Mouse (Mus musculus): ENCODE data around the gene Polr2f.

Polr2f gene

DNA sequence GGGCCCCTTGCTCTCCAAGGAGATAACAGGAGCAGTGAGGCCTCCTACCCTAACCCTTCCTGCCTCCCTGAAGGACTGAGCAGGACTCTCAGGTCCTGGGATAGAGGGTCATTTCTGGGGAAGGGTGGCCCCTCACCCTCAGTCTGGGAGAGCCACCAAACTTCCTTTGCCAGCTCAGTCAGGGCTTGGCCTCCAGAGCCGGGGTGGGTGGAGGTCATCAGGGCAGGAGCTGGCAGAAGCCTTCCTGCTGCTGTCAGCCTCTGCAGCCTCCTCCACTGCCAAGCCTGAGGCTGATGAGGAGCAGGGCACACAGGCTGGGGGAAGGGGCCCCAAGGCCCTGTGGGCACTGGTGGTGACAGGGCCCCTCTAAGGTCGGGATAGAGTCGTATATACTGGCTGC lies 14.8 kb downstream of the Polr2f start:
- in situ Hi-C loops (cut with MseI, MboI) = no loop called here

- in situ Hi-C loops (cut with MseI, MboI) = no loop called here
Observed at GRCm38 (mm10) chr15:79162301-79162700, 21.5 kb downstream of the Polr2f start.

GRCm38 (mm10) chr15:79162822-79163221 lies 22.0 kb downstream of the Polr2f start:
- in situ Hi-C loops (cut with MseI, MboI) = no loop called here

DNA sequence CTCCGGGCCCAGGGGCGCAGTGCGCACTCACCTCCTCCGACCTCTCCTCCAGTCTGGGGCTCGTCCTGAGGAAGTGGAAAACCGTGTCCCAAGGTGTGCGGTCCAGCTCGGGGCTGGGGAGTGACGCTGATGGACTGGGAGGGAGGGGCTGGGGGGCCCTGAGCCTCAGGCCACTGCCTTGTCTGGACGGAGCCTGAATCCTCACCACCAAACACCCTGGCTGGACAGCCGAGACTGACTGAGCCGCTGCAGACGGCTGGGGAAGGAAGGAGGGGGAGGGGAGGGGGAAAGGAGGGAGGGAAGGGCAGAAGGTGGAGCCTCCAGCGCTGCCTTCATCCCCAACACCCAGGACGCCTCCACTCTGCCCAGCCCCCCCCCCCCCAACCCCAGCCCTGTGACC lies 23.4 kb downstream of the Polr2f start:
- in situ Hi-C loops (cut with MseI, MboI) = no loop called here

DNA sequence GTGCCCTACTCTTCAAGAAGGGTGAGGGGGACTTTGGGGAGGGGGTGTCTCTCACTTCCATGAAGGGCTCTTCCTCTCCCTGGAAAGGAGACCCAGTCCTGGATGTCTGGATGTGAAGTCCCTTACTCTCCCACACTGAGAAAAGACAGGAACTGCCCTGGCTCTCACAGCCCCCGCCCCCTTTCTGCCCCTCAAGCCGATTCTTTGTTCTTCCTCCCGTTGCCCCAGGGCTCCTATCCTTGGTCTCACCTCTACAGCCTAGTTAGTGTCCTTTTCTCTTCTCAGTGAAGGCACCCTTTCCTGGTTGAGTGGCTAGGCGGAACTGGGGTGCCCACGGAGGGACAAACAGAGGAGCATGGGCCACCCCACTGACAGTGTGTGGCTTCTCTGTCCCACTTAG lies 24.3 kb downstream of the Polr2f start, which contains the start of gene Sox10:
Sox10 (minus strand) TSS at position 101 of the 400 bp plus-strand sequence.
- in situ Hi-C loops (cut with MseI, MboI) = no loop called here

DNA sequence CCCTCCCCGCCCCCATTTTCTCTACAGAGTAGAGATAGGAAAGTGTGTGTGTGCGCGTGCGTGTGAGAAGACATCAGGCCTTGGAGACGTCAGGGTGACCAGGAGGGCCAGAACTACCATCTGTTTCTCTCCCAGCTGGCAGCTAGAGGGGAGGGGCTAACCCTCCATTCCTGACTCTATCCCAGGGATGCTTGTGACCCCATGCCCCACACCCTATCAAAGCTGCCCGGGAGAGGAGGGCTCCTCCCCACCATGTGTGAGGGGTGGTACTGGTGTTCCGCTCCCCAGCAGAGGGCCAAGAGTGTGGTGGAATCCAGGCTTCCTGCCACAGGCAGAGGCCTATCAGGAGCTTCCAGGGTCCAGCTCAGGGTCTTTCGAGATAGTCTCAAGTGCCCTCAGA lies 25.9 kb downstream of the Polr2f start:
- in situ Hi-C loops (cut with MseI, MboI) = no loop called here

DNA sequence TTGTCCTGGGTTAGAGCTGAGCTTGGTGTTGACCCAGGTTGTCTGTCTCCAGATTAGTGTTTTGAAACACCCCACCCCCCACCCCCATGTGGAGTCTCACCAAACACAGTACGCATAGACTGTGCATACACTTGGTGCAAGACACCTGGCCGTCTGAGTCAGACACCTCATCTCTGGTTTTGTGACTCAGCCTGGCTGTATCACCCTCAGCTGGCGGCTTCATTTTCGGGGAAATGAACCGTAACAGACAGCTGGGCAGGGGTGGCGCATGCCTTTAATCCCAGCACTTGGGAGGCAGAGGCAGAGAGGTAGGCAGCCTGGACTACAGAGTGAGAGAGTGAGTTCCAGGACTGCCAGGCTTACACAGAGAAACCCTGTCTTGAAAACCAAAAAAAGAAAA lies 36.1 kb downstream of the Polr2f start:
- in situ Hi-C loops (cut with MseI, MboI) = no loop called here

DNA sequence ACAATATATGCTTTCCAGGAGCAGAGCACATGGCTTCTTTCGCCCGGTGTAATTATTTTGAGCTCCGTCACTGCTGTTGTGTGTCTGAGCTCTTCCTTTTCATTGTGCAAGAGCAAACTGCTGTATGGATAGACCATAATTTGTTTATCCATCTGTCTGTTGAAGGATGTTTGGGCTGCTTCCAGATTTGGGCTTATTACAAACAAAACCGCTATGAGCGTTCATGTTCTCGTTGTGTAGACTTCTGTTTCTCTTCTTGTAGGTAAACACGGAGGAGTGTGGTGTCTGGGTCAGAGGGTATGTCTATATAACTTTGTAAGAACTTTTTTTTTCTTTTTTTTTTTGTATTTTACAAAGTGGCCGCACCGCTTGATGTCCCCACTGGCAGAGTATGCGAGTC lies 44.4 kb downstream of the Polr2f start:
- in situ Hi-C loops (cut with MseI, MboI) = no loop called here

DNA sequence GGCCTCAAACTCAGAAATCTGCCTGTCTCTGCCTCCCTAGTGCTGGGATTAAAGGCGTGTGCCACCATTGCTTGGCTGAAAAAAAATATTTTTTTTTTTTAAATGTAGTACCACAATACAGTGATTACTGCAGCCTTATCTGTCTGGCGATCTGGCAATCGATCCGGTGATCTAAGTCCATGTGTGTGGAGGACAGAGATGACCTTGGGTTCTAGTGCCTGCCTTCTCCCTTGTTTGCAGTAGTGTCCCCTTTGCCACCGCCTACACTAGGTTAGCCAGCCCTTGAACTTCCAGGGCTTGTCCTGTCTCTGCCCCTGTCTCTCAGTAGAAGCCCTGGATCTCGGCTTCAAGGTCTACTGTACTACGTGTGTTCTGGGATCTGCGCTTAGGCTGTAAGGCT lies 47.0 kb downstream of the Polr2f start:
- in situ Hi-C loops (cut with MseI, MboI) = no loop called here

DNA sequence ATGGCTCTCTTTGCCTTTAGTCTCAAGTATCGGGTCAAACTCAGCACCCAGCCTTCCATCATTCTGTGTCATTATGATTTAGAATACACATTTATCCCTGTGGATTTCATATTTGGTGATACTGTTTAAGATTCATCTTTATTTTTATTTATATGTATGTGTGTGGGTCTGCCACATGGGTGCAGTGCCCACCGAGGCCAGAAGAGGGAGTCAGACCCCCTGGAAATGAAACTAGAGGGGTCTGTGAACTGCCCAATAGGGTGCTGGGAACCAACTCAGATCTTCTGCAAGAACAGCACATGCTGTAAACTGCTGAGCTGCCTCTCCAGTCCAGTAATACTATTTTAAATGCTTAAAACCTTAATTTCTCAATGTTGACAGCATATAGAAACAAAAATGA lies 50.6 kb downstream of the Polr2f start:
- in situ Hi-C loops (cut with MseI, MboI) = no loop called here

- in situ Hi-C loops (cut with MseI, MboI) = no loop called here
Observed at GRCm38 (mm10) chr15:79192450-79192849, 51.6 kb downstream of the Polr2f start.

DNA sequence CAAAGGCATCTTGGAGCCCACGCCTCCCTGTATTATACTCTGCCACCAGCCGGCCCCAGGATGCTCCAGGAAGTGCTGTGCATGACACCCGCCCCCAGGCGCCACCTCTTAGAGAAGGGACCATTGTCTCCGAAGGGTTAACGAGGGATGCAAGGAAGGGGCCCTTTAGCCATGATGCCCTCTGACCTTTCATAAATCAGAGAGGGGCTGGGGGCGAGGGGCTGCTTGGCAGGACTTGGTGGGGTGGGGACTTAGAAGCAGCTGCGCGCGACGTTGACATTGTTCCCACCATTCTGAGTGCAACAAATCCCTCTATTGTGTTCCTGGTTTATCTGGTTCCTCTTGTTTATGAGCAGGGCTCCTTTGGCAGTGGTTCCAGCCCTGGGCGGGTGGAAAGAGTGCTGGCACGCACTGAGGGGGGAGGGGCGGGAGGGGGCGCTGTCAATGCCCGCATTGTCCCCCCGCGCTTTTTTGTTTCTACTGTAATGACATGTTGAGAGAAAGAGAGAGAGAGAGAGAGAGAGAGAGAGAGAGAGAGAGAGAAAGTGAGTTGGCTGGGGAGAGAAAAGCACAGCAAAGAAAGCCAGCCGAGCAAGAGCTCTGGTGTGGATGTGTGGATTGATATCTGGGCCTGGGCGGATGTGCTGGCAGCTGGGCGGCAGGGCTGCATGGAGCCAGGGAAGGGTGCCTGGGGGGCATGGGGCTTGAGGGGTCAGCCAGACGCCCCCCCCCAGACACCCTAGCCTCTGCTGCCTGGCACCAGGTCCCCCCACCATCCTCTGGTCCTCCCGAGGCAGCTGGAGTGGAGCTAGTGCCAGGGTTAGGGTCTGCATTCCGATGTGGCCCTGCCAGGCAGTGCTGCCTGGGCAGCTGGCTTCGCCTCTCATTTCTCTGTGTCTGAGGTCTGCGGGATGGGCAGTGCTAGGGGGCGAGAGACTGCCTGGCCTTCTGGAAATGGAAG lies 52.4 kb downstream of the Polr2f start:
- in situ Hi-C loops (cut with MseI, MboI) = no loop called here

DNA sequence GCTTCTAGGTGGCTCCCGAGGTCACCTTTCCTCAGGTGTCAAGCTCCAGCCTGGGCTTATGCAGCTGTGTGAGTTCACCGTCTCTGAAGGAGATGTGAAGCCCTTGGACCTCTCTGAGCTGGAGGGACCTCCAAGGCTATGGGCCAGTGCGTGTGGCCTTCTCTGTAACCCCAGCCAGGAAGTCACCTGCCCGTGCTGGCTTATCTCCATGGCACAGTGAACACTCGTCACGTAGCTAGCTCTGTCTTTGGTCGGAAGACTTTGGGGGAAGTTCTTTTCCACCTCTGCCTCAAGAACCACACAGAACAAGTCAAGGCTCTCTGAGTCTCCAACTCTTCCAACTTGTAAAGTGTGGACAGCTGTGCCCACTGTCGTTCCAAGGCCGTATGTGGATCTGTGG lies 53.2 kb downstream of the Polr2f start:
- in situ Hi-C loops (cut with MseI, MboI) = no loop called here

GRCm38 (mm10) chr15:79194946-79195345 lies 54.1 kb downstream of the Polr2f start:
- in situ Hi-C loops (cut with MseI, MboI) = no loop called here

DNA sequence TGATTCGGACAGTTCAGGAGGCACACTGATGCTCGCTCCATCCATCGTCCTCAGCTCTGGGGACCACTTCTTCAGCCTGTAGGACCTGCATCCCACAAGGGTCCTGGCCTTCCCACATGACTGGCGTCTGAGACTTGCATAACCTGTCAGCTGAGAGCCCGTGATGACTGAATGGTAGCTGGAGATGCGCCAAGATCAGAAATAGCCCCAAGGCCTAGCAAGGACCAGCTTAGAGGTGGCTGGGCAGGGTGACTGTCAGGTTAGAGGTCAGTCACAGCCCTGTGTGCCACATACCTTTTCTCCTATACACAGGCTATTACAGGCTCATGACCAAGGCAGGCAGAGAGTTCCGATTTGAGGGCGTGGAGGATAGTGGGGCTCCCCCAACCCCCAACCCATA lies 54.7 kb downstream of the Polr2f start:
- in situ Hi-C loops (cut with MseI, MboI) = no loop called here

DNA sequence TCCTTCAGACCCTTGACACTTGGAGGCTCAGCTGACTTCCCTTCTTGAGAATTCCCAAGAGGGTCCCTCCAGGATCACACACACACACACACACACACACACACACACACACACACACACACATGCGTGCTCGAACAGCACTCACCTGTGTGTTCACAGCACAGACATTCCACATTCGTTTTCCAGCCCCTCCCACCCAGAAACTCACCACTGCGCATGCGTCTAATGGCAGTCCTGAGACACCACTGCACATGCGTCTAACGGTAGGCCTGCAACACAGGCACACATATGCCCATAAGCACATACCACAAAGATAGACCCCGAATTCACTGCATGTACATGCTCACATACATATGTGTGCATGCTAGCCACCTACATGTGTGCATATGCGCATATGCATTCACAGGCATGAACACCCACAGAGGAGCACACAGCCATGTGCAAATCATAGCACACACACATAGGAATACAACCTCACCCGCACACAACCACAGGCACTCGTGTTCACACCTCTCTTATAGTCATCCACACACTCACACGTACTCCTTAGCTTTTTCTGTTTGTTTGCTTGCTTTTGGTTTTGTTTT lies 58.7 kb downstream of the Polr2f start:
- in situ Hi-C loops (cut with MseI, MboI) = no loop called here

All from mouse trophoblast stem cell (cell line).